Mouse (Mus musculus) lung, embryonic 16.5 days (tissue): ENCODE data around the gene Tmcc3. TPM values are rescaled to one million over a fixed set of nuclear protein-coding genes. Genes with fewer than 3 reads are reported as not detected.
A peak's percentile ranks its signal among the peaks of the same experiment; 100 is the strongest.
"Not testable (repeated sequence)": the region's sequence is repeated elsewhere in the genome, so short reads cannot be mapped to it uniquely, and the experiment has no call there.

ENCODE experiments used
- ATAC-seq: fragments of 200-750 bp; cut with Nextera tagmentation; 2 replicates; pipeline ENCODE4 v1.8.0; 2017; ENCODE audit warnings: low read depth, mild to moderate bottlenecking, moderate library complexity
- H3K27ac ChIP-seq: fragments of 300-500 bp; sonication (generic); 2 replicates; pipeline ENCODE4 v1.5.1; 2014; ENCODE audit warnings: mild to moderate bottlenecking, control low read depth, low read length
- H3K27me3 ChIP-seq: fragments of 300-500 bp; sonication (generic); 2 replicates; pipeline ENCODE4 v1.6.1; 2014; ENCODE audit warnings: low read depth, low read length, mixed read lengths; ENCODE audit not compliant: control insufficient read depth, insufficient read depth
- H3K36me3 ChIP-seq: fragments of 300-500 bp; sonication (generic); 2 replicates; pipeline ENCODE4 v1.6.1; 2014; ENCODE audit warnings: low read length; ENCODE audit not compliant: control insufficient read depth, insufficient read depth
- H3K4me1 ChIP-seq: fragments of 300-500 bp; sonication (generic); replicated peaks from 2 replicates; pipeline ENCODE4 v1.6.1; 2014; ENCODE audit warnings: low read length, mixed read lengths; ENCODE audit not compliant: control insufficient read depth, insufficient read depth
- H3K4me2 ChIP-seq: fragments of 300-500 bp; sonication (generic); 2 replicates; pipeline ENCODE4 v1.6.1; 2014; ENCODE audit warnings: low read depth, low read length, control low read depth
- H3K4me3 ChIP-seq: fragments of 300-500 bp; sonication (generic); 2 replicates; pipeline ENCODE4 v1.5.1; 2014; ENCODE audit warnings: mild to moderate bottlenecking, low read length, control low read depth
- H3K9ac ChIP-seq: fragments of 300-500 bp; sonication (generic); 2 replicates; pipeline ENCODE4 v1.6.1; 2014; ENCODE audit warnings: low read length, control low read depth
- H3K9me3 ChIP-seq: fragments of 300-500 bp; sonication (generic); 2 replicates; pipeline ENCODE4 v1.6.1; 2016; ENCODE audit warnings: low read length; ENCODE audit not compliant: control insufficient read depth
- WGBS: fragments of 180-500 bp; shearing (Covaris S2); extraction: QIAGEN DNeasy Blood & Tissue Kit; methylation state at CpG from one replicate; pipeline ENCODE4 v1.1.7; 2014; 5-methylcytosine and 5-hydroxymethylcytosine counted together
- polyA plus RNA-seq: library from polyadenylated mRNA; unstranded; fragments of >200 nt; fragmentation: Nextera tagmentation; extraction: Ambion mirVana; gene quantifications from 2 replicates; pipeline ENCODE4 v1.2.1, GENCODE M21; 2015

Tmcc3 gene
- polyA plus RNA-seq, 1 experiment from 2014 or later, result 7.4 TPM

DNA sequence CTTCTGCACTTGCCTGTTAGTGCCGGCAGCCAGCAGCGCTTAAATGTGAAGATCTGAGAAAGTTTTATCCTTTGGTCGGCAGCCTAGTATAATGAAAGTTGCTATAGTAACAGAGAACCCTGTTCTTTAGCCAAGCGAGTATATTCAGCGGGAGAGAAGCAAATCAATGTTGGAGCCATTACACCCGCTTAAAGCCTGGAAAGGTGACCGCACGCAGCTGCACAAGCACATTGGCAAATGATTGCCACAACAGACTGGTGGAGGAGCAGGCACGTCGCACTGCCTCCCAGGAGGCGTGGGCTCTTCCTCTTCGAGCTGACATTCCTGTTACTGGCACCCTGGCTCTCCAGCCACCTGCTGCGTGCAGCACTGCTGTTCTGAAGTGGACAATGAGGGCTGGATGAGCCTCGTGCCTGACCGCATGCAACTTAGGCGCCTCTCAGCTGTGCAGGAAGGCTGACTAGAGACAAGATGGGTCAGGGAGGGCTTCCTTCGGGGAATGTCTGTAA, 273.2 kb downstream of the Tmcc3 start:
- ATAC-seq, result peak; percentile 47; the same call in 1 of the 2 replicates
- Histone ChIP-seq H3K4me3 (no peak overlapping the region), H3K27me3 (no peaks in the 10 kb centered on the region), H3K4me1 (peaks cover 11% of the 10 kb centered on the region; the same call in 1 of the 2 replicates), H3K4me2 (peak overlapping the region; percentile 23), H3K9ac (no peak overlapping the region), H3K36me3 (no peaks in the 10 kb centered on the region), H3K27ac (no peak overlapping the region), H3K9me3 (no peaks in the 10 kb centered on the region)
- 43% methylated on average over 17 of the region's 17 CpGs for WGBS

- Histone ChIP-seq H3K27me3 (no peaks in the 10 kb centered on the region), H3K9ac (no peak overlapping the region), H3K4me1 (peaks cover 11% of the 10 kb centered on the region; the same call in 1 of the 2 replicates), H3K9me3 (no peaks in the 10 kb centered on the region), H3K4me3 (no peak overlapping the region), H3K27ac (no peak overlapping the region), H3K36me3 (no peaks in the 10 kb centered on the region), H3K4me2 (no peak overlapping the region)
- 59% methylated on average over 8 of the region's 8 CpGs for WGBS
- no peak for ATAC-seq
Observed at GRCm38 (mm10) chr10:94585819-94586218, 274.1 kb downstream of the Tmcc3 start.

GRCm38 (mm10) chr10:94588976-94589375, 277.2 kb downstream of the Tmcc3 start:
- ATAC-seq, result no peak
- Histone ChIP-seq H3K9ac (no peak overlapping the region), H3K27me3 (no peaks in the 10 kb centered on the region), H3K4me3 (no peak overlapping the region), H3K4me2 (no peak overlapping the region), H3K27ac (no peak overlapping the region), H3K36me3 (no peaks in the 10 kb centered on the region), H3K9me3 (no peaks in the 10 kb centered on the region), H3K4me1 (peaks cover 8% of the 10 kb centered on the region; the same call in 1 of the 2 replicates)
- 80% methylated on average over 5 of the region's 5 CpGs for WGBS

- peak; percentile 74 for ATAC-seq
- WGBS, result 68% methylated on average over 9 of the region's 9 CpGs
- H3K27ac ChIP-seq, result no peak overlapping the region
Observed at GRCm38 (mm10) chr10:94595705-94596104, 284.0 kb downstream of the Tmcc3 start.

GRCm38 (mm10) chr10:94599846-94600245, 288.1 kb downstream of the Tmcc3 start:
- H3K36me3 ChIP-seq, ATAC-seq: not testable (repeated sequence)
- 69% methylated on average over 2 of the region's 2 CpGs for WGBS

More at GRCm38 (mm10) chr10:94595705-94596104, 284.0 kb downstream of the Tmcc3 start:
- no peak overlapping the region for H3K4me3 ChIP-seq
- no peaks in the 10 kb centered on the region for H3K9me3 ChIP-seq
- H3K4me1 ChIP-seq, result no peaks in the 10 kb centered on the region
- no peaks in the 10 kb centered on the region for H3K36me3 ChIP-seq
- H3K4me2 ChIP-seq, result no peak overlapping the region
- H3K27me3 ChIP-seq, result no peaks in the 10 kb centered on the region
- no peak overlapping the region for H3K9ac ChIP-seq

DNA sequence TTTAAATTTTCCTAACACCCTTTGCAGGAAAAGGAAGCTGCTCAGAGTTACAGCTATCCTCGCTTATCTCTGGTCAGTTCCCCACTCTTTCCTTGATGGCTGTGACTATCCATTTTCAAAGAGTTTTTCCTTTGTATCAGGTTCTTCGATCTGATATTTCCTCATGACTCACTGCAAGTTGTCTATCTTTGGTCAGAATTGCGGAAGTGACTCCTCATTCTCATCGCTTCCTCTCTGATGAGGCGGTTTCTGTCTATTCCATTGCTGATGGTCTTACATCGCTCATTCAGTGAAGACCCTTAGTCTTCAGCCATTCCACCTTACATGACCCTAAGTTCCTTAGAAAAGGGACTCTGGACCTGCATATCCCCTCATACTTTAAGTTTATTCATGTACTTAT, 289.3 kb downstream of the Tmcc3 start:
- WGBS, result 69% methylated on average over 6 of the region's 6 CpGs
- H3K27ac ChIP-seq, result no peak overlapping the region
- no peak overlapping the region for H3K4me3 ChIP-seq
- ATAC-seq, result no peak
- no peaks in the 10 kb centered on the region for H3K36me3 ChIP-seq
- H3K4me1 ChIP-seq, result no peaks in the 10 kb centered on the region
- H3K4me2 ChIP-seq, result no peak overlapping the region
- no peaks in the 10 kb centered on the region for H3K9me3 ChIP-seq
- H3K9ac ChIP-seq, result no peak overlapping the region
- H3K27me3 ChIP-seq, result no peaks in the 10 kb centered on the region

More at GRCm38 (mm10) chr10:94599846-94600245, 288.1 kb downstream of the Tmcc3 start:
- H3K27ac ChIP-seq, H3K4me2 ChIP-seq, H3K9ac ChIP-seq, H3K4me3 ChIP-seq, H3K4me1 ChIP-seq, H3K27me3 ChIP-seq, H3K9me3 ChIP-seq: not testable (repeated sequence)

DNA sequence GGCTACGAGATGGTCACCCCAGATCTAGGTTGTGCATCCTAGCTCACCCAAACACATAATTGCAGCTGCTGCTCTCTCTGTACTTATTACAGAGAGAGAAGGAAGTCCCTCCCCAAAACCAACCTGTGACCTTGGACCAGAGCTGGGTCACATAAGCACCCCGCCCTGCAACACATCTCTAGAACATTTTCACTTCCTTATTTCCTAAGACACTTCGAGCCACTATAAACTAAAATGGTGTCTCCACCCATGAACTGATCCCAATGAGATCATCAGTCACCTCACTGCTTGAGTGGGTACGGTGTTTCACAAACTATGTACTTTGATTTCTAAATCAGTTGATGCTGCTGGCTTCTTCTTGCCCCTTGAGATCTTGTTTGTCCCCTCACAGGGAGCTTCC, 293.7 kb downstream of the Tmcc3 start:
- H3K27me3 ChIP-seq, result no peaks in the 10 kb centered on the region
- H3K9ac ChIP-seq, result no peak overlapping the region
- 78% methylated on average over 4 of the region's 4 CpGs for WGBS
- no peak overlapping the region for H3K4me3 ChIP-seq
- no peaks in the 10 kb centered on the region for H3K36me3 ChIP-seq
- H3K27ac ChIP-seq, result no peak overlapping the region
- no peak overlapping the region for H3K4me2 ChIP-seq
- ATAC-seq, result no peak
- no peaks in the 10 kb centered on the region for H3K9me3 ChIP-seq
- H3K4me1 ChIP-seq, result no peaks in the 10 kb centered on the region

DNA sequence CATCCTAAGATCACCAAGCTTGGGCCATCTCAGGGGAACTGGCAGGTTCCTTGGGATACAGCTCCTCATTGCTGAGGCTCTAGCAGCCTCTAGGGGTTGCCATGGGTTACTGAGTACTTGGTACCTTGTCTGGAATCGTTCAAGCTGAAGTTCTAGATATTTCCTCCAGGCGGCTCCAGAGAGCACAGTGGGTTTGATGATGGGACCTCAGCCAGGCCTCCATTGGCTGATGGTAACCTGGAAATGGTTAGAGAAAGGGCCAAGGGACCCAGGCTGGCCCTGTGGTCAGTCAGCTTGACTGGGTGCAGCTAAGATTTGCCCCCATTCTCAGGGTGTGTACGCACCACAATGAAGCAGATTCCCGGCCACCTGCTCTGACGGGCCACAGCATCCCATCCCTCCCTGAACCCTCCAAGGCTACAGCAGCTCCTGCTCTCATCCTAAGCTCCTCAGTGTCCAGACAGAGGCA, 297.6 kb downstream of the Tmcc3 start:
- Histone ChIP-seq H3K36me3 (no peaks in the 10 kb centered on the region), H3K9ac (no peak overlapping the region), H3K4me3 (no peak overlapping the region), H3K4me1 (no peaks in the 10 kb centered on the region), H3K9me3 (no peaks in the 10 kb centered on the region), H3K27ac (no peak overlapping the region), H3K4me2 (no peak overlapping the region), H3K27me3 (no peaks in the 10 kb centered on the region)
- ATAC-seq, result peak; percentile 79
- WGBS, result 49% methylated on average over 5 of the region's 5 CpGs

DNA sequence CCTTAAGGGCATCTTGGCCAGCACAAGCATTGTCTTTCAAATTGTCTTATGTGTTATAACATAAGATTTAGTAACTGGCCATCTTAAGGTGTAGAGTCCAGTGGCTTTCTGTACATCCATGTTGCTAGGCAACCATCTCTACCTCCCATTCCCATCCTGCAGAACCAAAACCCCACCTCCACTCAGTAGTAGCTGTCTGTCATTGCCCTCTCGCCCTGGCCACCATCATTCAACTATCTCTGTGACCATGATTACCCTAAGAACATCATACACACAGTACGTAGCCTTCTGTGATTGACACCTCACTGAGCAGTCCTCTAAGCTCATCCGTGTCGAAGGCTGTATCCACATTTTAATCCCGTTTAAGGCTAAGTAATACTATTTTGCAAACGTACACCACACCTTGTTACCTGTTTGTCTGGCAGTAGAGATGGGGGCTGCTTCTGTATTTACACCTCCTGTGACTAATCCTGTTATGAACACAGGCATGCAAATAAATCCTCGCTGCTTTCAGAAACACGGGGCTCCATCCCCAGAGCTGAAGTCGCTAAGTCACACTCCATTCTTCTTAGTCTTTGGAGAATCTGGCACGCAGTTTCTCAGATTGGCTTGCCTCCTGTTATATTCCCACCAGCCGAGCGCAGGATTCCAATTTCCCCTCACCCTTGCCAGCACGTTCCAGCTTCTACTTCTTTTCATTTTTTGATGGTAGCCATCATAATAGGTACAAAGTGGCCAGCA, 299.6 kb downstream of the Tmcc3 start:
- Histone ChIP-seq H3K27me3 (no peaks in the 10 kb centered on the region), H3K27ac (no peak overlapping the region), H3K4me1 (no peaks in the 10 kb centered on the region), H3K4me2 (no peak overlapping the region), H3K36me3 (no peaks in the 10 kb centered on the region), H3K9me3 (no peaks in the 10 kb centered on the region), H3K4me3 (no peak overlapping the region), H3K9ac (no peak overlapping the region)
- no peak for ATAC-seq
- 49% methylated on average over 13 of the region's 13 CpGs for WGBS
